Mouse (Mus musculus): ENCODE data around the gene Psmb9.
"Not testable (repeated sequence)": the region's sequence is repeated elsewhere in the genome, so short reads cannot be mapped to it uniquely, and the experiment has no call there.

GRCm38 (mm10) chr17:34220401-34220800 is 32.8 kb upstream of the Psmb9 start:
- TF ChIP-seq CTCF, POLR2A (IDR thresholded peaks at IDR 0.05; ENCODE audit: extremely low read depth, insufficient read depth, low read length): not testable (repeated sequence)

Measured in cortical plate, adult 2 months (tissue).